Mouse (Mus musculus) hindbrain, embryonic 14.5 days (tissue): ENCODE measurements around the gene Ppih. TPM values are rescaled to one million over a fixed set of nuclear protein-coding genes. Genes with fewer than 3 reads are reported as not detected.

ENCODE experiments used
- ATAC-seq: fragments of 200-750 bp; cut with Nextera tagmentation; 2 replicates; pipeline ENCODE4 v1.8.0; 2017; ENCODE audit warnings: moderate number of reproducible peaks, mild to moderate bottlenecking, moderate TSS enrichment, moderate library complexity; ENCODE audit not compliant: low FRiP score
- DNase-seq: peaks from one replicate; pipeline ENCODE4 v3.0.0-alpha.2; 2015; ENCODE audit warnings: low spot score
- H3K27ac ChIP-seq: fragments of 300-500 bp; sonication (generic); 2 replicates; pipeline ENCODE4 v1.5.1; 2014; ENCODE audit warnings: mild to moderate bottlenecking, moderate library complexity
- H3K27me3 ChIP-seq: fragments of 300-500 bp; sonication (generic); 2 replicates; pipeline ENCODE4 v1.6.1; 2014; ENCODE audit warnings: mild to moderate bottlenecking, low read length, mixed read lengths; ENCODE audit not compliant: control insufficient read depth, insufficient read depth
- H3K36me3 ChIP-seq: fragments of 300-500 bp; sonication (generic); replicated peaks from 2 replicates; pipeline ENCODE4 v1.6.1; 2014; ENCODE audit not compliant: control insufficient read depth, insufficient read depth
- H3K4me1 ChIP-seq: fragments of 300-500 bp; sonication (generic); replicated peaks from 2 replicates; pipeline ENCODE4 v1.6.1; 2014; ENCODE audit warnings: antibody characterized with exemption, low read length, mixed read lengths; ENCODE audit not compliant: control insufficient read depth, insufficient read depth
- H3K4me2 ChIP-seq: fragments of 300-500 bp; sonication (generic); replicated peaks from 2 replicates; pipeline ENCODE4 v1.6.1; 2014; ENCODE audit warnings: mild to moderate bottlenecking, moderate library complexity
- H3K4me3 ChIP-seq: fragments of 300-500 bp; sonication (generic); replicated peaks from 2 replicates; pipeline ENCODE4 v1.5.1; 2014; ENCODE audit warnings: mild to moderate bottlenecking, low read length
- H3K9ac ChIP-seq: fragments of 300-500 bp; sonication (generic); 2 replicates; pipeline ENCODE4 v1.6.1; 2014
- H3K9me3 ChIP-seq: fragments of 300-500 bp; sonication (generic); 2 replicates; pipeline ENCODE4 v1.6.1; 2016; ENCODE audit warnings: low read length; ENCODE audit not compliant: control insufficient read depth
- WGBS: fragments of 180-500 bp; shearing (Covaris S2); extraction: QIAGEN DNeasy Blood & Tissue Kit; methylation state at CpG from one replicate; pipeline ENCODE4 v1.1.7; 2014; 5-methylcytosine and 5-hydroxymethylcytosine counted together
- polyA plus RNA-seq: library from polyadenylated mRNA; unstranded; fragments of >200 nt; fragmentation: Nextera tagmentation; extraction: Ambion mirVana; gene quantifications from 2 replicates; pipeline ENCODE4 v1.2.1, GENCODE M21; 2014

Ppih gene
- polyA plus RNA-seq, 1 experiment from 2014 or later: 50.1 TPM

DNA sequence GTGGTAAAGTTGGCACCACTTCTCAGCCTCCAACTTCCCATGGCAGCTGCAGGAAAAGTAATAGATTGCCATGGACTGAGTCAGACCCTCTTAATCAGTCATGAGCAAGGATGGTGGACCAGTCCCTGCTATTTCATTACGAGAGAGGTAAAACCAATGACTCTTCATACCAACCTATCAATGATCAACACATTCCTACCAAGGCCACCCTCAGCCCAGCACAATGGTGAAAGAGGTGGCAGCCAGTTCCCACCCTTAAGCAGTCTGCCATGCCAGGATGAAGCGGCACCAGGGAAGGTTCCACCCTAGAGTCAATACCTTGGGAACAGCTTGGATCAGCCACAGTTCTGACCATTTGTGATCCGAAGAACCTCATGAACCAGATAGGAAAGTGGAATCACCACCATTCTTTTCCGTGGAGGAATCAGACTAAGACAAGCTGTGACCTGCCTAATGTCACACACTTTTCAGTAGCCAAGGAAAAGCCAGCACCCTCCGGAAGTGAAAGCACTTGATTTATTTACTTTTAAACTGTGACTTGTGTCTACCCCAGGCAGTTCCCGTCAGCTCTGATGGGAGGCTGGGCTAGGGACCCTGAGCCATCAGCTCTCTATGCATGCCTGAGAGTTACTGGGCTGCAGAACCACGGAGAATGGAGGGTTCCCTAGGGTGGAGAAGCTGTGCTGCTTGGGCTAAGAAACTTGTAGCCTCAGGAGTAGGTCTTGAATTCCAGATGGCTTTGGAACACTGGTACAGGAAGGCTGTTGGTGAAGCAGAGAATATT is 68.1 kb downstream of the Ppih start:
- no peak overlapping the region for H3K4me2 ChIP-seq
- 74% methylated on average over 7 of the region's 7 CpGs for WGBS
- H3K9me3 ChIP-seq: no peaks in the 10 kb centered on the region
- H3K36me3 ChIP-seq: peaks cover 8% of the 10 kb centered on the region
- peaks cover 18% of the 10 kb centered on the region; the same call in 1 of the 2 replicates for H3K4me1 ChIP-seq
- H3K4me3 ChIP-seq: no peak overlapping the region
- H3K27ac ChIP-seq: no peak overlapping the region
- DNase-seq (no peak), ATAC-seq (no peak)
- H3K27me3 ChIP-seq: no peaks in the 10 kb centered on the region
- no peak overlapping the region for H3K9ac ChIP-seq

Other genes starting within 250 kb of the Ppih start
- gene Slc2a1, start 211.8 kb downstream of the Ppih start, polyA plus RNA-seq: 86.5 and 92.1 TPM in 2 replicates
- 3.2 and 4.9 TPM in 2 replicates for gene Zfp691, start 146.4 kb downstream of the Ppih start, polyA plus RNA-seq
- 0.77 and 2.5 TPM in 2 replicates for gene Ermap, start 130.5 kb downstream of the Ppih start, polyA plus RNA-seq
- 221 and 251 TPM in 2 replicates for gene Svbp, start 125.2 kb downstream of the Ppih start, polyA plus RNA-seq
- 0.25 TPM in 1 of 2 replicates, not detected in the other for gene Tmem269, start 102.3 kb downstream of the Ppih start, polyA plus RNA-seq
- 26.3 and 28.2 TPM in 2 replicates for gene AU022252, start 87.8 kb downstream of the Ppih start, polyA plus RNA-seq
- 10.9 and 12.7 TPM in 2 replicates for gene P3h1, start 87.6 kb downstream of the Ppih start, polyA plus RNA-seq
- gene Cldn19, start 65.1 kb downstream of the Ppih start, polyA plus RNA-seq: 1.1 and 1.4 TPM in 2 replicates
- 1,089 and 1,212 TPM in 2 replicates for gene Ybx1, start 25.9 kb downstream of the Ppih start, polyA plus RNA-seq
- 19.7 and 20.9 TPM in 2 replicates for gene Ccdc30, start 95.0 kb upstream of the Ppih start, polyA plus RNA-seq
- gene Ppcs, start 101.9 kb upstream of the Ppih start, polyA plus RNA-seq: 23.4 and 25.6 TPM in 2 replicates
- gene Zmynd12, start 102.3 kb upstream of the Ppih start, polyA plus RNA-seq: 0.23 and 0.83 TPM in 2 replicates
- gene Rimkla, start 172.1 kb upstream of the Ppih start, polyA plus RNA-seq: 30.5 and 37.8 TPM in 2 replicates
- gene Foxj3, start 216.5 kb upstream of the Ppih start, polyA plus RNA-seq: 30.0 and 36.4 TPM in 2 replicates
- gene Frg2f1, start 219.0 kb upstream of the Ppih start, polyA plus RNA-seq: 9.2 and 10.5 TPM in 2 replicates